Mouse (Mus musculus) liver, embryonic 13.5 days (tissue): Measurements from ENCODE around the gene Ywhah. TPM values are rescaled to one million over a fixed set of nuclear protein-coding genes. Genes with fewer than 3 reads are reported as not detected.
"Not testable (repeated sequence)": the region's sequence is repeated elsewhere in the genome, so short reads cannot be mapped to it uniquely, and the experiment has no call there.

Source experiments
- ATAC-seq: fragments of 200-750 bp; cut with Nextera tagmentation; 2 replicates; pipeline ENCODE4 v1.8.0; 2017; ENCODE audit warnings: low read depth, mild to moderate bottlenecking, moderate number of reproducible peaks, moderate library complexity
- DNase-seq: peaks from one replicate; pipeline ENCODE4 v3.0.0; 2022
- H3K27ac ChIP-seq: fragments of 300-500 bp; sonication (generic); 2 replicates; pipeline ENCODE4 v1.5.1; 2015; ENCODE audit warnings: moderate library complexity, mild to moderate bottlenecking, inconsistent platforms
- H3K27me3 ChIP-seq: fragments of 300-500 bp; sonication (generic); 2 replicates; pipeline ENCODE4 v1.6.1; 2015; ENCODE audit warnings: mild to moderate bottlenecking, inconsistent platforms
- H3K36me3 ChIP-seq: fragments of 300-500 bp; sonication (generic); 2 replicates; pipeline ENCODE4 v1.6.1; 2015; ENCODE audit warnings: mild to moderate bottlenecking, inconsistent platforms
- H3K4me1 ChIP-seq: fragments of 300-500 bp; sonication (generic); replicated peaks from 2 replicates; pipeline ENCODE4 v1.6.1; 2015; ENCODE audit warnings: inconsistent platforms
- H3K4me2 ChIP-seq: fragments of 300-500 bp; sonication (generic); 2 replicates; pipeline ENCODE4 v1.6.1; 2015; ENCODE audit warnings: inconsistent platforms, mild to moderate bottlenecking, moderate library complexity
- H3K4me3 ChIP-seq: fragments of 300-500 bp; sonication (generic); replicated peaks from 2 replicates; pipeline ENCODE4 v1.5.1; 2015; ENCODE audit warnings: mild to moderate bottlenecking, inconsistent platforms
- H3K9ac ChIP-seq: fragments of 300-500 bp; sonication (generic); 2 replicates; pipeline ENCODE4 v1.6.1; 2015; ENCODE audit warnings: mild to moderate bottlenecking, inconsistent platforms
- H3K9me3 ChIP-seq: fragments of 300-500 bp; sonication (generic); replicated peaks from 2 replicates; pipeline ENCODE4 v1.6.1; 2016; ENCODE audit warnings: inconsistent platforms
- WGBS: fragments of 180-500 bp; shearing (Covaris S2); methylation state at CpG from one replicate; pipeline ENCODE4 v1.1.7; 2015; ENCODE audit not compliant: insufficient replicate concordance; 5-methylcytosine and 5-hydroxymethylcytosine counted together
- polyA plus RNA-seq: library from polyadenylated mRNA; unstranded; fragments of >200 nt; fragmentation: Nextera tagmentation; extraction: Ambion mirVana; gene quantifications from 2 replicates; pipeline ENCODE4 v1.2.1, GENCODE M21; 2015

Gene Ywhah
- polyA plus RNA-seq, 1 experiment from 2014 or later: 248 TPM

DNA sequence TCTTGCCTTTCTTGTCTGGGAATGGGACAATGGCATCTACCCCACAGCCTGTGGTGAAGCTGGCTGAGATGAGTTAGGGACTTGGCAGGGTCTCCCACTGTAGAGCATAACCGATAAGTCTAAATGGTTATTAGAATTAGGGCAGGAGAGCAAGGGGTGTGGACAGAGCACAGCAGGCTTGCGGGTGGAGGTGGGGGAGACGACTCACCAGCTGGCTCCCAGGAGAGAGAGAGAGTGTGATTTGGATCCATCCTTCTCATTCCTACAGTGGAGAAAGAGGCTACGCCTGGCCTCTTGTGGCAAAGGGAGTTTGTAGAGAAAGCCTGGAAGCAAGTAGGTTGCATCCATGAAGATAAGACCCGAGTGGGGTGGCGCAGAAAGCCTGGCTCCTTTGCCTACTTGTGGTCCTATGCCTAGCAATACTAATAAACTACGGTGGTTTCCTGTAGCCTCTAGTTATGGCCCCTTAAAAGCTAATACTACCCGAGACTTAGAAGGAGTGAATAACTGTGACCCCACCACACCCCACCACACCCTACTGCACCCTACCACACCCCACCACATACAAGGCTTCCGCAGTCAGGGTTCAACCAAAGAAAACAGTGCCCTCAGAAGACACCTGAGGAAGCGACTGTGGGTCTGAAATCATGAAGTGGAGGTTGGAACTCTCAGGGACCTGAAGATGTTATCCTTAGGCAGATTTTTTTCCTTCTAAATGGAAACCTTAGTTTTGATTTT lies 13.6 kb downstream of the Ywhah start:
- H3K4me1 ChIP-seq: peaks cover 41% of the 10 kb centered on the region
- ATAC-seq (peak; percentile 58), DNase-seq (peak; percentile 26)
- WGBS: 54% methylated on average over 10 of the region's 10 CpGs
- peak overlapping the region; percentile 70 for H3K27ac ChIP-seq
- no peaks in the 10 kb centered on the region for H3K9me3 ChIP-seq
- H3K27me3 ChIP-seq: no peaks in the 10 kb centered on the region
- peak overlapping the region; percentile 46; the same call in 1 of the 2 replicates for H3K9ac ChIP-seq
- peak overlapping the region; percentile 53 for H3K4me2 ChIP-seq
- H3K4me3 ChIP-seq: peak overlapping the region; percentile 16; the same call in 1 of the 2 replicates
- peaks cover 16% of the 10 kb centered on the region for H3K36me3 ChIP-seq

DNA sequence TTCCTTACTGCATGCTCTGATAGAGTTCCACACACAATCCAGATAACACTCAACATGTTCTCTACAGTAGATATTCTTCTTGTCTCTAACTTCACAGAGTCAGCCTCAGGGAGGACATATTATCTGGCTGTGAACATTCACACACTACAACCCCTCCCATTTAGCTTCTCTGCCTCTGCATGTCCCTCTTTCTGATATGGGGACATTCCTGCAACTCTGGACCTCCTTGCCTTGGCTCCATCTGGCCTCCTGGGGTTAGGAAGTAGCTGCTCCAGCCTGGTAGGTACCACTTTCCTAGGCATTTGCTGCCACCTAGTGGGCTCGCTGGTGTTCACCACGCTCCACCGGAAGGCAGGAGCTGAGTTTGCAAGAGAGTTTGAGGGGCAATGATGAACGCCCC lies 14.5 kb downstream of the Ywhah start:
- Histone ChIP-seq H3K9ac (no peak overlapping the region), H3K9me3 (no peaks in the 10 kb centered on the region), H3K4me2 (peak overlapping the region; percentile 53), H3K4me3 (no peak overlapping the region), H3K27me3 (no peaks in the 10 kb centered on the region), H3K36me3 (peaks cover 12% of the 10 kb centered on the region), H3K4me1 (peaks cover 41% of the 10 kb centered on the region), H3K27ac (peak overlapping the region; percentile 70)
- ATAC-seq (peak; percentile 89), DNase-seq (peak; percentile 81)
- WGBS: 3% methylated on average over 4 of the region's 4 CpGs

DNA sequence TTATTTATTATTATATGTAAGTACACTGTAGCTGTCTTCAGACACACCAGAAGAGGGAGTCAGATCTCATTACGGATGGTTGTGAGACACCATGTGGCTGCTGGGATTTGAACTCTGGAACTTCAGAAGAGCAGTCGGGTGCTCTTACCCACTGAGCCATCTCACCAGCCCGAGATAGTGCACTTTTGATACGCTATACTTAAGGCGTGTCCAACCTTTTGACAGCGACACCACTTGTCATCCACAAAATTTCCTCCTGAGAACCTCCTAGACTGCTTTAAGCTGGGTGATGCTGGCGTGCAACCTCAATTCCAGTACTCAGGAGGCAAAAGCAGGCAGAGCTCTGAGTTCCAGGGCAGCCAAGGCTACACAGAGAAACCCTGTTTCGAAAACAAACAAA lies 15.0 kb downstream of the Ywhah start:
- peak overlapping the region; percentile 46; the same call in 1 of the 2 replicates for H3K9ac ChIP-seq
- peak; percentile 8; the same call in 1 of the 2 replicates for ATAC-seq
- not testable (repeated sequence) for H3K4me3 ChIP-seq

DNA sequence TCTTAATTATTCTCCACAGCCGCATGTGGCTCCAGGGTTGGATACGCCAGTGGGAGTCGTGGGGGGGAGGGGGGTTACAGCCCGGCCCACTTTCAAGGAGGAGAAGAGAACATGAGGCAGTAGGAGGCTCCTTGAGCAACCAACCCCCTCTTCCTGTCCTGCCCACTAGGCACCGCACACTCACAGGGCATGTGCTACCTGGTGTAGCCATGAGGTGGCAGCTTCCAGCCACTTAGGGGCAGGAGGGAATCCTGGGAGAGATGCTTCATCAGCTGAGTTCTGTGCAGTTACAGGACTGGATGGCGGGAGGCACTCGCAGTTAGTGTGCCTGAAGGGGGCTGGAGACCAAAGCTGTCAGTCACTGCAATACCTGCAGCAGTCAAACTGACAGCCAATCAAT lies 15.5 kb downstream of the Ywhah start:
- peak; percentile 31; the same call in 1 of the 2 replicates for ATAC-seq

More for the DNA sequence above, 15.0 kb downstream of the Ywhah start:
- Histone ChIP-seq H3K27ac (peak overlapping the region; percentile 47), H3K4me1 (peaks cover 41% of the 10 kb centered on the region), H3K4me2 (peak overlapping the region; percentile 53)
- not testable (repeated sequence) for H3K36me3 ChIP-seq, H3K27me3 ChIP-seq, H3K9me3 ChIP-seq
- WGBS: 34% methylated on average over 8 of the region's 8 CpGs
- DNase-seq: peak; percentile 48

DNA sequence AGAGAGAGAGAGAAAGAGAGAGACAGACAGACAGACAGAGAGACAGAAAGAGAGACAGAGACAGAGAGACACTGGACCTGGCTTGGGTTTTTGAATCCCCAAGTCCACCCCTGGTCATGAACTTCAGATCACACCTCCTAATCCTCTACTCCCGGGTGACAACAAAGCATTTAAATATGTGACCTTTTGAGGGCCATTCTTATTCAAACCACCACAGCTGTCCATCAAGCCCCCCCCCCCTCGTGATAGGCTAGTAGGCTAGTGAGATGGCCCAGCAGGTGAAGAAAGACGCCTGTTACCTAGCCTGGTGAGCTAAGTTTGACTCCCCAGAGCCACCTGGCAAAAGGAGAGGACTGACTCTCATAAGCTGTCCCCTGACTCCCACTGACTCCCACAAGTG lies 16.3 kb downstream of the Ywhah start:
- WGBS: 49% methylated on average over 3 of the region's 3 CpGs
- H3K4me2 ChIP-seq: no peak overlapping the region
- no peaks in the 10 kb centered on the region for H3K9me3 ChIP-seq
- H3K27ac ChIP-seq: no peak overlapping the region
- H3K9ac ChIP-seq: no peak overlapping the region
- ATAC-seq: no peak
- H3K4me3 ChIP-seq: no peak overlapping the region
- no peaks in the 10 kb centered on the region for H3K36me3 ChIP-seq
- peaks cover 45% of the 10 kb centered on the region for H3K4me1 ChIP-seq
- no peaks in the 10 kb centered on the region for H3K27me3 ChIP-seq
- no peak for DNase-seq

More for the DNA sequence above, 15.5 kb downstream of the Ywhah start:
- Histone ChIP-seq H3K4me2 (peak overlapping the region; percentile 53), H3K4me1 (peaks cover 41% of the 10 kb centered on the region), H3K4me3 (no peak overlapping the region), H3K9ac (peak overlapping the region; percentile 46; the same call in 1 of the 2 replicates), H3K9me3 (no peaks in the 10 kb centered on the region), H3K27ac (peak overlapping the region; percentile 47; the same call in 1 of the 2 replicates), H3K27me3 (no peaks in the 10 kb centered on the region), H3K36me3 (0 out of 2 replicates have a peak, but pooled peaks cover 3% of the 10 kb centered on the region)
- WGBS: 16% methylated on average over 7 of the region's 7 CpGs
- peak; percentile 55 for DNase-seq

DNA sequence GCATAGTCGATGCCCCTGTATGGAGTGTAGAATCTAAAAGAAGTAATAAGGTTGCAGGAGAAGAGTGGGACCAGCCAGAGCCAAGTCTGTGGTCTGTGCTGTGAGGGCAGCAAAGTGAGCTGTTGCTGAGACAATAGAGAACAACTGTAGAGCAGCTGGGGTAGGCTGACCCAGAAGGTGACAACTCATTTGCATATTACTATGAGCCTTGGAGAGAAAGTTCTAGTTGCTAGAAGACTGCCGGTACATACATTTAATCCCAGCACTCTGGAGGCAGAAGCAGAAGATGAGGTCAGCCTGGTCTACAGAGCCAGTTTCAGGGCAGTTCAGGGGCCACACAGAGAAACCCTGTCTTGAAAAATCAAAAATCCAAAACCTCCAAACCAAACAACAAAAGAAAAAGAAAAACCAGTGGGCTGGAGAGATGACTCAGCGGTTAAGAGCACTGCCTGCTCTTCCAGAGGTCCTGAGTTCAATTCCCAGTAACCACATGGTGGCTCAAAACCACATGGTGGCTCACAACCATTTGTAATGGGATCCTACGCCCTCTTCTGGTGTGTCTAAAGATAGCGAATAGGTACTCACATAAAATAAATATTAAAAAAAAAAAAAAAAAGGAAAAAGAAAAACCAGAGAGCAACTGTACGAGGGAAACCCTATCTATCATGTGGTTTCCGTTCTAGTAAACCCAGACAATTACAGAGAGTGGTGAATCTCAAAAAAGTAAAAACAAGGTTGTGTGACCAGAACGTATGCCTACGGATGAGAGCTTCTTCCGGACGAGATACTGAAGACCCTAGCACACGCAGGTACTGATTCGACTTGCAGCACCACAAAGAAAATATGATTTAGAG lies 20.3 kb downstream of the Ywhah start:
- ATAC-seq (no peak), DNase-seq (no peak)
- no peaks in the 10 kb centered on the region for H3K36me3 ChIP-seq
- WGBS: 29% methylated on average over 13 of the region's 13 CpGs
- H3K9ac ChIP-seq: no peak overlapping the region
- peak overlapping the region; percentile 45 for H3K4me2 ChIP-seq
- H3K4me3 ChIP-seq: 0 out of 2 replicates have a peak overlapping the region, but pooled peaks have one; percentile 18
- H3K27me3 ChIP-seq: peaks cover 7% of the 10 kb centered on the region; the same call in 1 of the 2 replicates
- H3K9me3 ChIP-seq: no peaks in the 10 kb centered on the region
- H3K27ac ChIP-seq: no peak overlapping the region
- H3K4me1 ChIP-seq: peaks cover 13% of the 10 kb centered on the region

DNA sequence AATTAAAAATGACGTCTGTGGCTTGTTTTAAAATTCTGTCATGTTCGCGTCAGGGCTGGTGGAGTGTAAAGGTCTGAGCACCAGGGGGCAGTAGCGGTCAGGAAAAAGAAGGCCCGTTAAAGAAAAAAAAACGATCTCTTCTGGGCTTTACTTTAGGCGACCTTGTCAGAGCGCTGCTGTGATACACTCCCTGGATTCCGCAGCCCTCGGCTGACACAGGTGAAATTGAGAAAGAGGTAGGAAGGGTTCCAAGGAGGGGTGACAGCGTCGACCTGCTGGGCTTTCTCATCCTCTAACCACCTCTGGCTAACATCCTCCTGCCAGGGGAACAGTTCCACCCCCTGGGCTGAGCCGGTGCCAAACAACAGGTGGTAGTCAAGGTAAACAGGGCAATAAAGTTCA lies 20.9 kb downstream of the Ywhah start:
- 5% methylated on average over 13 of the region's 13 CpGs for WGBS
- peaks cover 6% of the 10 kb centered on the region for H3K4me1 ChIP-seq
- H3K4me3 ChIP-seq: 0 out of 2 replicates have a peak overlapping the region, but pooled peaks have one; percentile 18
- H3K4me2 ChIP-seq: peak overlapping the region; percentile 45
- no peak; the same call in 1 of the 2 replicates for ATAC-seq
- peak overlapping the region; percentile 33; the same call in 1 of the 2 replicates for H3K9ac ChIP-seq
- peaks cover 7% of the 10 kb centered on the region; the same call in 1 of the 2 replicates for H3K27me3 ChIP-seq
- DNase-seq: peak; percentile 51
- H3K36me3 ChIP-seq: no peaks in the 10 kb centered on the region
- H3K27ac ChIP-seq: no peak overlapping the region
- no peaks in the 10 kb centered on the region for H3K9me3 ChIP-seq

DNA sequence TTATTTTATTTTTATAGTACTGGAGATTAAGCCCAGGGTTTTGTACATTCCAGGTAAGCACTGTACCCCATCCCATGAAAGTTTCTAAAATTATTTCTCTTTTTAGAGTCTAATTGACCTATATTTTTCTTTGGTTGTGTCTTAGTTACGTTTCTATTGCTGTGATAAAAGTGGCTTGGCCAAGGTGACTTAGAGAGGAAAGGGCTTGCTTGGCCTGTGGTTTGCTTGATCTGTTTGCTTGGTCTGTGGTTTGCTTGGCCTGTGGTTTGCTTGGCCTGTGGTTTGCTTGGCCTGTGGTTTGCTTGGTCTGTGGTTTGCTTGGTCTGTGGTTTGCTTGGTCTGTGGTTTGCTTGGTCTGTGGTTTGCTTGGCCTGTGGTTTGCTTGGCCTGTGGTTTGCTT lies 22.1 kb downstream of the Ywhah start:
- H3K27ac ChIP-seq, ATAC-seq, H3K4me1 ChIP-seq, H3K9me3 ChIP-seq, H3K4me2 ChIP-seq, H3K4me3 ChIP-seq, H3K27me3 ChIP-seq, DNase-seq, H3K36me3 ChIP-seq, H3K9ac ChIP-seq: not testable (repeated sequence)
- 15% methylated on average over 1 of the region's 1 CpGs for WGBS

DNA sequence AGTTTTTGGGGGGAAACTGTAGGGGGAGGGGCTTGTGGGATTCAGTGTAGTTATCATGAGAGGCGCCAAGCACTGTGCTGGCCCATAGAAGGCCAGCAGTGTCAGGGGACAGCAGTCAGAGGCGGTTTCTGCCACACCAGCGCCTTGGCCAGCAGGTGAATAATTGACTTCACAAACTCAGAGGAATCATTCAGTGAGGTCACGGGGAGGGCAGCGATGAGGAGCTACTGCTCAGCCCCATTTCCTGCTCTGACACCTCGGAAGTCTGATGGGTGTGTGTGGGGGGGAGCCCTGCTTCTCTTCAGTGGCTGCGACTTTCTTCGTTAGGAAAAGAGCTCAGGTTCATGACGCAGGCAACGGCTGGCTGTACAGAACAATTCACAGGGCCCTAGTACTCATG lies 24.8 kb downstream of the Ywhah start:
- DNase-seq: no peak
- Histone ChIP-seq H3K4me2 (no peak overlapping the region), H3K4me1 (peaks cover 4% of the 10 kb centered on the region), H3K4me3 (no peak overlapping the region), H3K27me3 (peaks cover 15% of the 10 kb centered on the region), H3K9ac (no peak overlapping the region), H3K9me3 (no peaks in the 10 kb centered on the region; the same call in 1 of the 2 replicates), H3K27ac (no peak overlapping the region), H3K36me3 (no peaks in the 10 kb centered on the region)
- 56% methylated on average over 10 of the region's 10 CpGs for WGBS
- no peak for ATAC-seq

DNA sequence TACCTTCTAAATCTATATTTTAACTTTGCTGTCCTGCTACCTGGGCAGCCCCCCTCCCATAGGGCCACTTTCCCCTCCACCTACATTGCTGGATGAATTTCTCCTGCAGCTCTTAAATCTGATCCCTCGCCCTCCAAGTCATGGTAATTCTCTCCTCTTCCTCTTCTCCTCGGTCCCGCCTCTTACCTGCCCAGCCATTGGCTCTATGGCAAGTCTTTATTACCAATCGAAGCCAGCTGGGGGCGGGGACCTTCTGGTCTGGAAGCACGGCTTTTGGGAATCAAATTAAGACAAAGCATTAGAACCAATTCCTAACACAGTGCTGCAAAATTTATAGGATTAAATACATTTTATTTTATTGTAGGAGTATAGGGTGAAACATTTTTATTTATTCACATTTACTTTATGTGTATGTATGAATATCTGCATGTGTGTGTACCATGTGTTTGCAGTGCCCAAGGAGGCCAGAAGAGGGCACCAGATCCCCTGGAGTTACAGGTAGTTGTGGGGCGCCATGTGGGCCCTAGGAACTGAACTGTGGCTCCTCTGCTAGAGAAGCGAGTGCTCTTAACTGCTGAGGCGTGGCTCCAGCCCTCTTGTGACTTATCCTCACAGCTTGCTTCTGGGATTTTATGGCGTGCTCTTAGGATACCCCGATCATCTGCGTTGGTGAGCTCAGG lies 26.2 kb downstream of the Ywhah start:
- H3K9me3 ChIP-seq: no peaks in the 10 kb centered on the region; the same call in 1 of the 2 replicates
- no peak overlapping the region for H3K27ac ChIP-seq
- WGBS: 77% methylated on average over 12 of the region's 12 CpGs
- H3K4me3 ChIP-seq: no peak overlapping the region
- H3K4me2 ChIP-seq: no peak overlapping the region
- H3K9ac ChIP-seq: no peak overlapping the region
- ATAC-seq: no peak
- DNase-seq: no peak
- peaks cover under 1% of the 10 kb centered on the region; the same call in 1 of the 2 replicates for H3K4me1 ChIP-seq
- peaks cover 15% of the 10 kb centered on the region for H3K27me3 ChIP-seq
- H3K36me3 ChIP-seq: no peaks in the 10 kb centered on the region
